Mouse (Mus musculus) embryonic facial prominence, embryonic 10.5 days (tissue): ENCODE measurements around the gene Trim31. TPM values are rescaled to one million over a fixed set of nuclear protein-coding genes. Genes with fewer than 3 reads are reported as not detected.

Source experiments
- DNase-seq: peaks from one replicate; pipeline ENCODE4 v3.0.0-alpha.2; 2017; ENCODE audit warnings: low spot score
- H3K27ac ChIP-seq: fragments of 300-500 bp; sonication (generic); replicated peaks from 2 replicates; pipeline ENCODE4 v1.5.1; 2016; ENCODE audit warnings: mild to moderate bottlenecking
- H3K27me3 ChIP-seq: fragments of 300-500 bp; sonication (generic); replicated peaks from 2 replicates; pipeline ENCODE4 v1.6.1; 2016; ENCODE audit warnings: low read depth, mild to moderate bottlenecking; ENCODE audit not compliant: poor library complexity, severe bottlenecking
- H3K36me3 ChIP-seq: fragments of 300-500 bp; sonication (generic); replicated peaks from 2 replicates; pipeline ENCODE4 v1.6.1; 2016; ENCODE audit warnings: mild to moderate bottlenecking, moderate library complexity
- H3K4me1 ChIP-seq: fragments of 300-500 bp; sonication (generic); 2 replicates; pipeline ENCODE4 v1.6.1; 2016
- H3K4me3 ChIP-seq: fragments of 300-500 bp; sonication (generic); 2 replicates; pipeline ENCODE4 v1.5.1; 2016; ENCODE audit warnings: mild to moderate bottlenecking, moderate library complexity
- H3K9me3 ChIP-seq: fragments of 300-500 bp; sonication (generic); 2 replicates; pipeline ENCODE4 v1.6.1; 2016; ENCODE audit warnings: mild to moderate bottlenecking
- WGBS: fragments of 180-500 bp; shearing (Covaris S2); methylation state at CpG from one replicate; pipeline ENCODE4 v1.1.7; 2016; 5-methylcytosine and 5-hydroxymethylcytosine counted together
- polyA plus RNA-seq: library from polyadenylated mRNA; unstranded; fragments of >200 nt; fragmentation: Nextera tagmentation; extraction: Ambion mirVana; gene quantifications from 2 replicates; pipeline ENCODE4 v1.2.1, GENCODE M21; 2016

Gene Trim31
- not detected in 2 replicates for polyA plus RNA-seq

DNA sequence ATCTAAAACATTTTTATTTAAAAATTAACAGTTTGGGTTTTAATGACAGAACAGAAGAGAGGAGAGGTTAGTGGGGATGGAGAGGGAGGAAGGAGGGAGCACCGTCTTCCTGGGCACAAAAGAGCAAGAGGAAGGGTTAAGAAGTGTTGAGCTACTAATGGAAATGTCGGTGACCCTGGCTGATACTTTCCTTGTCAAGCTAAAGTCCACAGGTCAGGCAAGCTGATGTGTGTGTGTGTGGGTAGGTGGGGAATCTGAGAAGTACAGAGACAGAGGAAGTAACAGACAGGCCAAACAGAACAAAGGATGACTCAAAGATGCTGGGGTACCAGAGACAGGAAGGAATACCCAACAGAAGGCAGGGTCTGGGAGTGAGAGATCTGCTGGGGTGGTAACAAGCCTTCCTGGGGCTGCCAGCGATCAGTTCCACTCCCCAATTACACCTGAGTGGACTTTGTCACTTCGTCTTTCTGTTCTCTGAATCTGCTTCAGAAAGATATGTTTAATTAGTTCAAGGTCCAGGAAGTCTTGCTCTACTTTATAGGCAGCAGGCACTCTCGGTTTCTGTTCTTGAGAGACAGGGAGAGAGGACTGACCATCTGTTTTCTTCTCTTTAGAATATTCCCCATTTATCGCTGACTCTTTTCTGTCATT, at the start of gene Trim31:
TSS of gene Trim31 (plus strand) at position 567 of the 654 bp plus-strand sequence.
- no peaks in the 10 kb centered on the region for H3K9me3 ChIP-seq
- no peaks in the 10 kb centered on the region for H3K4me1 ChIP-seq
- H3K4me3 ChIP-seq, result no peak within 1 kb of the TSS
- 72% methylated on average over 6 of the region's 6 CpGs for WGBS
- no peaks in the 10 kb centered on the region for H3K27me3 ChIP-seq
- H3K36me3 ChIP-seq, result no peaks in the 10 kb centered on the region
- no peak for DNase-seq
- H3K27ac ChIP-seq, result no peak within 1 kb of the TSS

DNA sequence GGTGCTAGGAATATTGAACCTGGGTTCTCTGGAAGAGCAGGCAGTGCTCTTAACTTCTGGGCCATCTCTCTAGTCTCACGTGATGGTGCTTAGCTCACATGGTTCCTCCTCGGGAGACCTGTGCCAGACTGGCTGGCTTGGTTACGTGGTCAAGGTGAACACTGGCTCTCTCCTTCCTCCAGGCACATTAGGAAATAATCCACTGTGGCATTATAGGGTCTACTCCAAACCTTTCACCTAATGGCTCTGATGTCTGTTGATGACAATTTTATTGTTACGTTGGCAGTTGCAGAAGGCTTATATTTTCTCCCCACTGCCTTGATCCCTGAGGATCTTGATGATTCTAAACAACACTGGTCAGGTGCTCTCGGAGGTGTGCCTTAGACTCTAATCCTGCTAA, 49.0 kb upstream of the Trim31 start:
- no peak overlapping the region for H3K27ac ChIP-seq
- H3K4me3 ChIP-seq, result no peak overlapping the region
- 86% methylated on average over 5 of the region's 5 CpGs for WGBS
- DNase-seq, result no peak
- no peaks in the 10 kb centered on the region for H3K27me3 ChIP-seq
- 0 out of 2 replicates have a peak, but pooled peaks cover 4% of the 10 kb centered on the region for H3K4me1 ChIP-seq
- no peaks in the 10 kb centered on the region for H3K9me3 ChIP-seq
- H3K36me3 ChIP-seq, result peaks cover 47% of the 10 kb centered on the region

- H3K27ac ChIP-seq, result no peak overlapping the region
- 93% methylated on average over 2 of the region's 2 CpGs for WGBS
These were observed 47.9 kb upstream of the Trim31 start for GRCm38 (mm10) chr17:36849992-36850391.

DNA sequence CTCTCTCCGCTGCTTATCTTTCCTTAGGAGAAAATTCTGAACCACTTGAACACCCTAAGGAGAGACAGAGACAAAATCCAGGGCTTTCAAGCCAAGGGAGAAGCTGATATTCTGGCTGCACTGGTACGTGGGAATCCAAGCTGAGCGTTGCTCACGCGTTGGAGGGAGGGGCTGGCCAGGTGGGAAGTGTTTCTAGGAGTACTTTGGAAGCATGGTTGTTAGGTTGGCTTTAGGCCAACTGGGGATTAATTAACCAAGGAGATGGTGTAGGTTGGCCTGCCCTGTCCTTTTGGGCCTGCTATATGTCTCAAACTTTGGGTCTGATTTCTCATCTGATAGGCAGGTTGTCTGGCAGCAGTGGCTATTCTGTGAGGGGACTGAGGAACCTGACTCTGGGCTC, 46.7 kb upstream of the Trim31 start:
- DNase-seq, result no peak
- H3K27ac ChIP-seq, result no peak overlapping the region
- no peaks in the 10 kb centered on the region for H3K4me1 ChIP-seq
- H3K9me3 ChIP-seq, result no peaks in the 10 kb centered on the region
- peaks cover 69% of the 10 kb centered on the region for H3K36me3 ChIP-seq
- no peak overlapping the region for H3K4me3 ChIP-seq
- 93% methylated on average over 5 of the region's 5 CpGs for WGBS
- no peaks in the 10 kb centered on the region for H3K27me3 ChIP-seq

More at GRCm38 (mm10) chr17:36849992-36850391, 47.9 kb upstream of the Trim31 start:
- H3K4me1 ChIP-seq, result no peaks in the 10 kb centered on the region
- no peaks in the 10 kb centered on the region for H3K27me3 ChIP-seq
- no peak for DNase-seq
- no peaks in the 10 kb centered on the region for H3K9me3 ChIP-seq
- no peak overlapping the region for H3K4me3 ChIP-seq
- H3K36me3 ChIP-seq, result peaks cover 58% of the 10 kb centered on the region

GRCm38 (mm10) chr17:36851627-36852026, 46.3 kb upstream of the Trim31 start:
- Histone ChIP-seq H3K36me3 (peaks cover 70% of the 10 kb centered on the region), H3K4me3 (no peak overlapping the region), H3K4me1 (no peaks in the 10 kb centered on the region), H3K27ac (no peak overlapping the region), H3K27me3 (no peaks in the 10 kb centered on the region), H3K9me3 (no peaks in the 10 kb centered on the region)
- DNase-seq, result no peak
- 86% methylated on average over 5 of the region's 5 CpGs for WGBS

- Histone ChIP-seq H3K27me3 (no peaks in the 10 kb centered on the region), H3K27ac (no peak overlapping the region), H3K36me3 (peaks cover 99% of the 10 kb centered on the region), H3K9me3 (no peaks in the 10 kb centered on the region), H3K4me1 (no peaks in the 10 kb centered on the region), H3K4me3 (no peak overlapping the region)
- WGBS, result 92% methylated on average over 3 of the region's 3 CpGs
- DNase-seq, result no peak
These were observed 42.4 kb upstream of the Trim31 start for GRCm38 (mm10) chr17:36855484-36855883.

GRCm38 (mm10) chr17:36856236-36856635, 41.7 kb upstream of the Trim31 start:
- no peaks in the 10 kb centered on the region for H3K9me3 ChIP-seq
- H3K4me1 ChIP-seq, result no peaks in the 10 kb centered on the region
- H3K27me3 ChIP-seq, result no peaks in the 10 kb centered on the region
- H3K36me3 ChIP-seq, result peaks cover 92% of the 10 kb centered on the region
- 92% methylated on average over 4 of the region's 4 CpGs for WGBS
- DNase-seq, result no peak
- no peak overlapping the region for H3K27ac ChIP-seq
- no peak overlapping the region for H3K4me3 ChIP-seq

GRCm38 (mm10) chr17:36858181-36858580, 39.7 kb upstream of the Trim31 start:
- H3K27me3 ChIP-seq, result no peaks in the 10 kb centered on the region
- no peaks in the 10 kb centered on the region for H3K9me3 ChIP-seq
- 92% methylated on average over 3 of the region's 3 CpGs for WGBS
- no peak overlapping the region for H3K4me3 ChIP-seq
- DNase-seq, result no peak
- H3K27ac ChIP-seq, result no peak overlapping the region
- H3K4me1 ChIP-seq, result no peaks in the 10 kb centered on the region
- peaks cover 72% of the 10 kb centered on the region for H3K36me3 ChIP-seq

DNA sequence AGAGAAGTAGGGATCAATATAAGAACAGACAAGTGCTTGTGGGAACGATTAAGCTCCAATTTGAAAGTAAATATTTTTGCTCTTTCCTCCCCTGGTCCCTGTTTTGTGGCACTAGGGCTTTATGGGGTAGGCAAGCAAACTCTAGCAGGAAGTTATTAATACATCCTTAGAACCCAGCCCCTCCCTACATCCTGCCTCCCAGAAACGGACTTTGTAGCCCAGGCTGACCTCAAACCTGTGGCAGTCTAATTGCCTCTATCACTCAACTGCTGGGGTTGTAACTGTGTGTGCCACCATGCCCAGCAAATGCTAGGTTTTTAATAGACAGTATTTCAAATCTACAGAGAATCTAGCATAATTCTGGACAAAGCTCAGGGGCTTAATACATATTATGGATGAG, 36.2 kb upstream of the Trim31 start:
- Histone ChIP-seq H3K27me3 (peaks cover 19% of the 10 kb centered on the region), H3K4me3 (no peak overlapping the region), H3K27ac (no peak overlapping the region), H3K9me3 (no peaks in the 10 kb centered on the region), H3K4me1 (peaks cover 2% of the 10 kb centered on the region), H3K36me3 (peaks cover 37% of the 10 kb centered on the region)
- 65% methylated on average over 2 of the region's 2 CpGs for WGBS
- no peak for DNase-seq

DNA sequence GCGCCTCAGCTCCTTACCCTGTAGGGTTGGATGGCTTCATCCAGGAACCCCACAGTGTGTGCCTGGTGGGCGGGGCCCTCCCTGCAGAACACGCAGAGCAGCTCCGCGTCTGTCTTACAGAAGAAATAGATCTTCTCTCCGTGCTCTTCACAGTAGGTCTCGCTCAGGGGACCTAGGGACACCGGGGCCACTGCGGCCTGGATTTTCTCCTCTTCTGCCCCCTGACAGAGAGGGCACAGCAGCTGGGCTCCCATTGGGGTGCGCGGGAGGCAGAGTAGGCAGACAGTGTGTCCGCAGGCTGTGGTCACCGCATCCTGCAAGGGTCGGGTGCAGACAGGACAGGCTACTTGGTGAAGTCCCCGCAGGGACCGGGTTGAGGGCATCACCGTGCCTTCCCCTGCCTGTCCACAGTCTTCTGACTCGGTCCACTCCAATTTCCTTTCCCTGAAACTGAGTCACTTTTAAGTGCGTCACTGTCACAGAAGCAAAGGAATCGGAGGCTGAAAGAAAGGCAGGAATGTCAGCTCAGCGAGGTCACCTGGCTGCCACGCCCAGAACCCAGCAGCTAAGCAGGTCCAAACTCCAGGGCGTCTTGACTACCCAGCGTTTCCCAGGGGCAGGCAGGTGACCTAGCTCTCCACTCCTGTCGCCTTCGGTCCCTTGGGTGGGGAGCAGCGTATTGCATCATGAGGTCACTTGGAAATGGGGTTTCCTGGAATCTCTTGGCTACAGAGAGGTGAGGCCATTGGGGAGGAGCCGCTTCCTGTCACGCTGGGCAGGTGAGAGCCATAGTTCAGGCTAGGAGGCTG, 31.0 kb upstream of the Trim31 start, which contains the start of gene Trim15:
TSS of gene Trim15 (minus strand) at position 492 of the 809 bp plus-strand sequence.
- no peaks in the 10 kb centered on the region for H3K9me3 ChIP-seq
- H3K4me3 ChIP-seq, result peak within 1 kb of the TSS; percentile 40
- H3K27ac ChIP-seq, result no peak within 1 kb of the TSS
- no peaks in the 10 kb centered on the region for H3K36me3 ChIP-seq
- H3K4me1 ChIP-seq, result peaks cover 8% of the 10 kb centered on the region
- no peak for DNase-seq
- 15% methylated on average over 29 of the region's 29 CpGs for WGBS
- peaks cover 31% of the 10 kb centered on the region for H3K27me3 ChIP-seq

DNA sequence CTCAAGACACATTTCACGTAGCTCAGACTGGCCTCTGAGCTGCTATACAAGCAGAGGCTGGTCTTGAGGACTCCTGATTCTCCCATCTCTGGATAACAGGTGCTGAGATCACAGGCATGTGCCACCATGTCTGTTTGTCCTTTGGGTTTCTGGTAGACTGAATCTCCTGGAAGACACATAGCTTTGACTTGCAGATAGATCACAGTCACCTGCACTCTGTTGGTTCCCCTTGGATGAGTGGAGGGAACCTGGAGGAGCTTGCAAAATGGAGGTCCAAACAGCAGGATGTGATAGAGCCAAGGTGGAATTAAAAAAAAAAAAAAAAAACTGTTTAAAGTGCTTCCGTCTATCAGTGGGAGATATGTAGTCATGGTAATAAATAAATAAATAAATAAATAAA, 29.1 kb upstream of the Trim31 start:
- H3K27me3 ChIP-seq, result peaks cover 31% of the 10 kb centered on the region
- H3K4me1 ChIP-seq, result peaks cover 8% of the 10 kb centered on the region
- 79% methylated on average over 2 of the region's 2 CpGs for WGBS
- no peaks in the 10 kb centered on the region for H3K9me3 ChIP-seq
- DNase-seq, result no peak
- H3K4me3 ChIP-seq, result no peak overlapping the region
- no peak overlapping the region for H3K27ac ChIP-seq
- H3K36me3 ChIP-seq, result no peaks in the 10 kb centered on the region

DNA sequence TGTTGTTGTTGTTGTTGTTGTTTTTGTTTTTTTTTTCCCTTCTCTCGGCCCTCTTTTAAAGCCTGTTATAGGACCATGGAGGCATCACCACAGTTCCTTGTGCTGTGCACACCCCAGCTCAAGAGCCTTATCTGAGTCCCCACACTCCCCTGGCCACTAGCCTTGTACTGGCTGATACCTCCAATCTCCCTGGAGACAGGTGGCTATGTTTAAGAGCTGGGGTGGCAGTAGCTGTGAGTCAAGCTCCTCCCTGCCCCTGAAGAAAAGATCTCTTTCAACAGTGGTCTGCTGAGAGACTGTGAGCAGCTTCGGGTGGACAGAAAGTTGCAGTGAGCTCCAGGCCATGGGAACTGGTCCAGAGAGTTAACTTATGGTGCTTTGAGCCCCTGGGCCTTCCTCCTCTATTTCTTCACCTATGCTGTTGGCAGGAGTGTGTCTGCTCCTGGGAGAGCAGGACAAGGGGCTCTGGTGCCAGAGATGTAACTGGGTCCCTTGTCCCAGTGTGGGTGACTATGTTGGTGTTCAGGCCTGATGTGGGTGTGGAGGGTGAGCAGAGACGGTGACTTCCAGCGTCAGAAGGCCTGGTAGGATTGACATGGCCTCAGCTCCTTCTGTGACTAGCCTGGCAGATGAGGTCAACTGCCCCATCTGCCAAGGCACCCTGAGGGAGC, 28.5 kb upstream of the Trim31 start, which contains the start of gene Trim10:
TSS of gene Trim10 (plus strand) at position 291 of the 671 bp plus-strand sequence.
- Histone ChIP-seq H3K4me3 (peak within 1 kb of the TSS; percentile 16), H3K36me3 (no peaks in the 10 kb centered on the region), H3K27ac (peak within 1 kb of the TSS; percentile 5; the same call in 1 of the 2 replicates), H3K9me3 (no peaks in the 10 kb centered on the region), H3K27me3 (peaks cover 31% of the 10 kb centered on the region), H3K4me1 (peaks cover 8% of the 10 kb centered on the region)
- 87% methylated on average over 4 of the region's 4 CpGs for WGBS
- no peak for DNase-seq
